Mouse (Mus musculus): Measurements from ENCODE around the gene Olfr1361. TPM values are rescaled to one million over a fixed set of nuclear protein-coding genes. Genes with fewer than 3 reads are reported as not detected.

Olfr1361 gene
- not detected in 2 replicates for polyA plus RNA-seq (2015; fragmentation: Nextera tagmentation; extraction: Ambion mirVana)

DNA sequence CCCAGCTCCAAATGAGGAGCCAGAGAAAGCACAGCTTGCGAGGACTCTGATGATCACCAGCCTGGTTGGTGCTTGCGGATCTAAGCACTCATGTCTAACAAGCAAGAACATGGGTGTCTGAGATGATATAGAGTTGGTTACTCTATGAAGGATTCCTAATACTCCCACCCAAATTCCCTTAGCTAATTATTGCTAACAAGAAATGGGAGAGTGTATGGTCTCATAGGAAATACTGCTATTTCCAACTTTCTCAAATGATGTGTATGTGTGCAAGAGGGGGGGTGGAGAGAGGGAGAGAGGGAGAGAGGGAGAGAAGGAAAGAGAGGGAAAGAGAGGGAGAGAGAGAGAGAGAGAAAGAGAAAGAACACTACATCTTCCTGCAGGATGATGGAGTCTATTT lies at the start of gene Olfr1361:
Gene Olfr1361 (minus strand): TSS at position 101 of the 400 bp plus-strand sequence.
- H3K4me2 ChIP-seq (ENCODE audit: low read length): no peak within 1 kb of the TSS
- no peaks in the 10 kb centered on the region for H3K4me1 ChIP-seq (replicated peaks; ENCODE audit: control insufficient read depth, insufficient read depth, low read length)
- H3K9ac ChIP-seq (replicated peaks; ENCODE audit: low read depth, low read length): no peak within 1 kb of the TSS
- no peaks in the 10 kb centered on the region for H3K9me3 ChIP-seq (ENCODE audit: control insufficient read depth, low read length)
- H3K27me3 ChIP-seq (replicated peaks; ENCODE audit: control insufficient read depth, insufficient read depth, low read length): no peaks in the 10 kb centered on the region
- no peak within 1 kb of the TSS for H3K27ac ChIP-seq (ENCODE audit: low read length)
- ATAC-seq: no peak
- no peak within 1 kb of the TSS for H3K4me3 ChIP-seq (replicated peaks; ENCODE audit: low read length)
- WGBS: 80% methylated on average over 2 of the region's 2 CpGs
- H3K36me3 ChIP-seq (ENCODE audit: control insufficient read depth, insufficient read depth): no peaks in the 10 kb centered on the region

DNA sequence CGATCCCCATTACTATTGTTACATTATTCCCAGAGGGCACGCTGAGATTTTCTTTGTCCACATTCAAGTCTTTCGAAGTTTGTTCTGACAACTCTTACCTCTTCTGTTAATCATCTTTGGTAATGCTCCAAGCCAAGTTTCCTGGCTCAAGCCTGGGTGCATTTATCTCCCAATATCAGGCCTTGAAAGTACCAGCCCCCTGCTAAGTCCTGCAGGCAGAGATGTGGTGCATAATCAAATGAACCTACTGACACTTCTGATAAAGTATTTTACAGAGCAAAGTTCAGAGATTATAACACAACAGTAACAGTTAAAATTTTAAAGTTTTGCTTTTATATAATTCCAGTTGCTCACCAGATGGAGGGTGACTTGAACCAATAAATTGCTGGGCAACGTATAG lies 48.5 kb upstream of the Olfr1361 start:
- Histone ChIP-seq H3K4me1 (replicated peaks; ENCODE audit: control insufficient read depth, insufficient read depth, low read length) (peaks cover 11% of the 10 kb centered on the region), H3K4me2 (ENCODE audit: low read length) (peak overlapping the region; percentile 72), H3K9me3 (ENCODE audit: control insufficient read depth, low read length) (no peaks in the 10 kb centered on the region), H3K36me3 (ENCODE audit: control insufficient read depth, insufficient read depth) (no peaks in the 10 kb centered on the region), H3K27ac (ENCODE audit: low read length) (no peak overlapping the region), H3K9ac (replicated peaks; ENCODE audit: low read depth, low read length) (no peak overlapping the region), H3K27me3 (replicated peaks; ENCODE audit: control insufficient read depth, insufficient read depth, low read length) (no peaks in the 10 kb centered on the region), H3K4me3 (replicated peaks; ENCODE audit: low read length) (peak overlapping the region; percentile 50)
- 17% methylated on average over 4 of the region's 4 CpGs for WGBS
- no peak for ATAC-seq

DNA sequence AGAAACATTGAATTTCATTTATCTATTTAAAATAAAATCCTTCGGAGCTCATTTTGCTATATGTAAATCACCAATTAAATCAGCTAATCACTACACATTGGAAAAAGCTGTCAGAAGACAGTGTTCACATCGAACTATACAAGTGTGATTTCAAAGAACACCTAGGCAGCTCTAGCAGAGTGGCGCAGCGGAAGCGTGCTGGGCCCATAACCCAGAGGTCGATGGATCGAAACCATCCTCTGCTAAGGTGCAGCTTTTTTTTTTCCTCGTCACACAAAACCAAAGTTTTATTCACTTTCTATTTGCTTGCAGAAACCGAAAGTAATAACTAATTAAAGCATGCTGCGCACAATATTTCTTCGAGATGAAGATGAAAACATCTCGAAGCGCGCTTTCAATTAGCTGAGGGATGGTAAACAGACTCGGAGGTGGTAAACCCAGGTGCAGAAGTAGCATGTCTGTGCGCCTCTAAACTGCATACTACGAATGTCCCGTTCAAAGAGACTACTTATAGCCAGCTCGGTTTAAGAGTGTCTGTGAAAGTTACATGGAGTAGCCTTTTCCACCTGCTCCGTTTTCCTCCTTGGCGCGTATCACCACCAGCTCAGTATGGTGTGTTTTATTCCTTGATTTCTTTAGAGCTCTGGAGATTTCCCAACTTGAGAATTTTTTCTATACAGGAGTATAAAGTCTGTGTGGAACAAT lies 47.8 kb upstream of the Olfr1361 start:
- H3K4me2 ChIP-seq (ENCODE audit: low read length): peak overlapping the region; percentile 72
- ATAC-seq: peak; percentile 85
- H3K36me3 ChIP-seq (ENCODE audit: control insufficient read depth, insufficient read depth): no peaks in the 10 kb centered on the region
- H3K27me3 ChIP-seq (replicated peaks; ENCODE audit: control insufficient read depth, insufficient read depth, low read length): no peaks in the 10 kb centered on the region
- H3K4me1 ChIP-seq (replicated peaks; ENCODE audit: control insufficient read depth, insufficient read depth, low read length): peaks cover 11% of the 10 kb centered on the region
- WGBS: 2% methylated on average over 22 of the region's 22 CpGs
- H3K27ac ChIP-seq (ENCODE audit: low read length): no peak overlapping the region
- peak overlapping the region; percentile 50 for H3K4me3 ChIP-seq (replicated peaks; ENCODE audit: low read length)
- H3K9ac ChIP-seq (replicated peaks; ENCODE audit: low read depth, low read length): peak overlapping the region; percentile 41
- no peaks in the 10 kb centered on the region for H3K9me3 ChIP-seq (ENCODE audit: control insufficient read depth, low read length)

DNA sequence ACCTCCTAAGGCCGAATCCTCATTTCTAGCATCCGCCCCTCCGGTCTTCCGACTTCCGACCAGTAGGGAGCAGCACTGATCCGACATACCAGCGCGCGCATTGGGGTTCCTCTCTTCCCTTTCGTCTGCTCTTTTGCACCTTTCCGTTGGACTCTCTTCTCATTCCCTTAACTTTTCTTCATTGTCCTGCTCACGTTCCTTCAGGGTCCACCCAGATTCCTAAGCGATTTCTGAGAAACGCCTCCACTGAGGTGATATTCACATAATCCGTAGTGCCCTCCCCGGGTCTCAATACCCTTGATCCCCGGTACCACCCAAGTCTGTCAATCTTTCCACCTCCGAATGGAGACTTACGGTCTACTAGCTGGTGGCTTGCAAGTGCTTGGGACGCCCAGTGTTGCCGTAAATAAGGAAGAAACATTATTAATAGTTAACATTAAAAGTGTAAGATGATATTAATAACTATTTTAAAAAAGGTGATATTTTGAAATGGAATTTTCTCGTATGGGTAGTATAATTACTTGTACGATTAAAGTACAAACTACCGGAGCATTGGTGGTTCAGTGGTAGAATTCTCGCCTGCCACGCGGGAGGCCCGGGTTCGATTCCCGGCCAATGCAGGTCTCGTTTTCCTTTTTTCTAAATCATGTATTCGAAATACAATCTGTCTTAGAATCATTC lies 47.0 kb upstream of the Olfr1361 start:
- Histone ChIP-seq H3K4me2 (ENCODE audit: low read length) (peak overlapping the region; percentile 50), H3K27me3 (replicated peaks; ENCODE audit: control insufficient read depth, insufficient read depth, low read length) (no peaks in the 10 kb centered on the region), H3K27ac (ENCODE audit: low read length) (peak overlapping the region; percentile 84), H3K4me1 (replicated peaks; ENCODE audit: control insufficient read depth, insufficient read depth, low read length) (peaks cover 7% of the 10 kb centered on the region), H3K4me3 (replicated peaks; ENCODE audit: low read length) (peak overlapping the region; percentile 78), H3K36me3 (ENCODE audit: control insufficient read depth, insufficient read depth) (no peaks in the 10 kb centered on the region), H3K9ac (replicated peaks; ENCODE audit: low read depth, low read length) (peak overlapping the region; percentile 58), H3K9me3 (ENCODE audit: control insufficient read depth, low read length) (no peaks in the 10 kb centered on the region)
- ATAC-seq: peak; percentile 85
- WGBS: under 1% methylated on average over 32 of the region's 32 CpGs

DNA sequence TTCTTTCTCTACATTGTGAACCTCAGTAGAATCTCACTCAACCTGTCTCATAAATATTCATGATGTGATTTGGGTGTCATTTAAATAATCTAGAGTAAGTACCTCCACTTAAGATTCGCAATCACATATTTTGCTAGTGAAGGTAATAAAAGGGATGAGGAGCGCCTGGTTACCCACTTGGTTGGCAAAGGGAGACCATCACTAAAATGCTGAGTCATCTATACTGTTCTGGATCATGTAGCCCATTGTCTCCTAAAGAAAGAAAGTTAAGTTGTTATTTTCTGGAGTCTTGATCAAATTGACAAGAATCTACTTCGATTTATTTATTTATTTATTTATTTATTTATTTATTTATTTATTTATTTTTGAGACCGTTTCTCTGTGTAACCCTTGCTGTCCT lies 43.5 kb upstream of the Olfr1361 start:
- no peak overlapping the region for H3K9ac ChIP-seq (replicated peaks; ENCODE audit: low read depth, low read length)
- H3K27me3 ChIP-seq (replicated peaks; ENCODE audit: control insufficient read depth, insufficient read depth, low read length): no peaks in the 10 kb centered on the region
- 77% methylated on average over 4 of the region's 4 CpGs for WGBS
- ATAC-seq: no peak
- no peak overlapping the region for H3K27ac ChIP-seq (ENCODE audit: low read length)
- H3K36me3 ChIP-seq (ENCODE audit: control insufficient read depth, insufficient read depth): no peaks in the 10 kb centered on the region
- no peak overlapping the region for H3K4me2 ChIP-seq (ENCODE audit: low read length)
- no peak overlapping the region for H3K4me3 ChIP-seq (replicated peaks; ENCODE audit: low read length)
- H3K4me1 ChIP-seq (replicated peaks; ENCODE audit: control insufficient read depth, insufficient read depth, low read length): 0 out of 2 replicates have a peak, but pooled peaks cover 3% of the 10 kb centered on the region
- no peaks in the 10 kb centered on the region for H3K9me3 ChIP-seq (ENCODE audit: control insufficient read depth, low read length)

DNA sequence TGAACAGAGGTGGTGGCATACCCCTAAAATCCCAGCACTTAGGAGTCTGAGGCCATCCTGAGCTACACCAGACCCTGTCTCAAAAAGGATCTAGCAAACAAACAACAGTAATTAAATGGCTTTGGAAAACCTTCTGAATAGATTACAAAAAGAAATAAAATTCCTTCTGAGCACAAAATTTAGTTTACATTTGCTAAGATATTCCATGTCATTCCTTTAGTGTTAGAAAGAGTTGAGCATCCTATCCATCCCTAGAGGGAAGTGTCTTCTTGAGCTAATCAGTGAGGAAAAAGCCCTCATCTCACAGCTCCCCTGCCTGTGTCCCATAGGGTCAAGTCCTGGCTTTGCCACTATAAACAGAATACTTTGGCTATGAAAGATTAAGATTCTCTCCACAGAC lies 34.6 kb upstream of the Olfr1361 start, which contains the start of gene Olfr1359:
Gene Olfr1359 (plus strand): TSS at position 301 of the 400 bp plus-strand sequence.
- Histone ChIP-seq H3K9me3 (ENCODE audit: control insufficient read depth, low read length) (no peaks in the 10 kb centered on the region), H3K27ac (ENCODE audit: low read length) (no peak within 1 kb of the TSS), H3K27me3 (replicated peaks; ENCODE audit: control insufficient read depth, insufficient read depth, low read length) (no peaks in the 10 kb centered on the region), H3K9ac (replicated peaks; ENCODE audit: low read depth, low read length) (no peak within 1 kb of the TSS), H3K4me1 (replicated peaks; ENCODE audit: control insufficient read depth, insufficient read depth, low read length) (no peaks in the 10 kb centered on the region), H3K36me3 (ENCODE audit: control insufficient read depth, insufficient read depth) (no peaks in the 10 kb centered on the region), H3K4me3 (replicated peaks; ENCODE audit: low read length) (no peak within 1 kb of the TSS), H3K4me2 (ENCODE audit: low read length) (no peak within 1 kb of the TSS)
- no peak for ATAC-seq

DNA sequence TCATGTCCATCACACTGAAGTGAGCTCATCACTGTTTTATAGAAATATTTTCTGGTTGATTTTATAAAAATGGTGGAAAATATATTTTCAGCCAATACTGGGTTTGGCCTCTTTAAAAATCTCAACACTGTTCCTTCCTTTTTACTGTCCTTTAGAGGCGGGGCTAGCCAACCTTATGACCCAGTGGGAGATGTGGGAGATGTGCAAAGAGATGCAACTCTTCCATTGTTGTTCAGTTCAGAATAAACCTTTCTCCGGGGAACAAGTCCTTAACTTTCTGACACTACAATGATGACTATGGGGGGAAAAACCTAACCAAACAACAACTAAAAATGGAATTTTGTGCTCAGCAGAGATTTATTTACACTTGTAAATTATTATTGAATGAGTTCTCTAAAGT lies 14.1 kb upstream of the Olfr1361 start, which contains the start of gene Olfr1360:
Gene Olfr1360 (minus strand): TSS at position 101 of the 400 bp plus-strand sequence.
- no peaks in the 10 kb centered on the region for H3K27me3 ChIP-seq (replicated peaks; ENCODE audit: control insufficient read depth, insufficient read depth, low read length)
- no peak within 1 kb of the TSS for H3K4me3 ChIP-seq (replicated peaks; ENCODE audit: low read length)
- H3K36me3 ChIP-seq (ENCODE audit: control insufficient read depth, insufficient read depth): no peaks in the 10 kb centered on the region
- H3K4me1 ChIP-seq (replicated peaks; ENCODE audit: control insufficient read depth, insufficient read depth, low read length): no peaks in the 10 kb centered on the region
- no peaks in the 10 kb centered on the region for H3K9me3 ChIP-seq (ENCODE audit: control insufficient read depth, low read length)
- 85% methylated on average over 2 of the region's 2 CpGs for WGBS
- no peak within 1 kb of the TSS for H3K27ac ChIP-seq (ENCODE audit: low read length)
- ATAC-seq: no peak
- no peak within 1 kb of the TSS for H3K4me2 ChIP-seq (ENCODE audit: low read length)
- H3K9ac ChIP-seq (replicated peaks; ENCODE audit: low read depth, low read length): no peak within 1 kb of the TSS

DNA sequence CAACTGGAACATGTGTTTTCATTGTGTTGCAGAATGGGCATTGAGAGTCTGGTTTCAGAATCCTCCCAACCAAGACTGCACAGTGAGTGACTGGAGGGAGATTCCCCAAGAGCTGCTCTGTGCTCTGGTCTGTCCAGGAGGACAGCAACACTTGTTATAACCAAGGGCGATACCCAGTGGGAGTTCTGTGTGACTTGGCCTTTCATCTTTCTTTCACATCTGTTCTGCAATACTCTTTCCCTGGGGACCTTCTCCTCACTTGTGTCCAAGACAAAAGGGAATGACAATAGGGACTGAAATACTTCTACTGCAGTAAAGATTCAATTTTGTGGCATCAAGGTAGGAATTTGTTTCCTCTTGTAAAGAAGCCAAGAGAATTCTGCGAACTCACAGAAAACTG lies 20.8 kb downstream of the Olfr1361 start, which contains the start of gene Olfr11:
Gene Olfr11 (minus strand): TSS at position 101 of the 400 bp plus-strand sequence.
- 88% methylated on average over 2 of the region's 2 CpGs for WGBS

DNA sequence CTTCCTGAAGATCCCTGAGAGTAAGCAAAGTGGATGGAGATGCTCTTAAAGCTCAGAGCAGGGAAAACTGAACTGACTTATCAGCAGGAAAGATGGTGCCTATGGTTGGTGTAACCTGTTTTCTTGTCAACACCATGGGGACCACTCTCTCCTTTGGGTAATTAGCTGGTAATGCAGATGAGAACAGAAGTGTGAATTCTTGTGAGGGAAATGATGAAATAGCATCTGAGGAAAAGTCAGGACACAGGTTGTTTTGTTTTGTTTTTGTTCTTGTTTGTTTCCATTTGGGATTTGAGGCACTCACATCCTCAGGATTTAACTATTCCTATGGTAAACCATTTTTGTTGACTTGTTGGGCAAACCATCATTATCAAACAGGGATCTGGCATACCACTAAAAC lies 49.3 kb downstream of the Olfr1361 start, which contains the start of gene Olfr1362:
Gene Olfr1362 (minus strand): TSS at position 101 of the 400 bp plus-strand sequence.
- Histone ChIP-seq H3K36me3 (ENCODE audit: control insufficient read depth, insufficient read depth) (no peaks in the 10 kb centered on the region), H3K4me1 (replicated peaks; ENCODE audit: control insufficient read depth, insufficient read depth, low read length) (no peaks in the 10 kb centered on the region), H3K4me2 (ENCODE audit: low read length) (no peak within 1 kb of the TSS), H3K27me3 (replicated peaks; ENCODE audit: control insufficient read depth, insufficient read depth, low read length) (no peaks in the 10 kb centered on the region), H3K9ac (replicated peaks; ENCODE audit: low read depth, low read length) (no peak within 1 kb of the TSS), H3K4me3 (replicated peaks; ENCODE audit: low read length) (no peak within 1 kb of the TSS), H3K9me3 (ENCODE audit: control insufficient read depth, low read length) (no peaks in the 10 kb centered on the region), H3K27ac (ENCODE audit: low read length) (no peak within 1 kb of the TSS)
- no peak for ATAC-seq

More for the DNA sequence above, 20.8 kb downstream of the Olfr1361 start, which contains the start of gene Olfr11:
- H3K4me1 ChIP-seq (replicated peaks; ENCODE audit: control insufficient read depth, insufficient read depth, low read length): no peaks in the 10 kb centered on the region
- no peak for ATAC-seq
- no peak within 1 kb of the TSS for H3K27ac ChIP-seq (ENCODE audit: low read length)
- H3K4me2 ChIP-seq (ENCODE audit: low read length): no peak within 1 kb of the TSS
- H3K9me3 ChIP-seq (ENCODE audit: control insufficient read depth, low read length): no peaks in the 10 kb centered on the region
- no peaks in the 10 kb centered on the region for H3K27me3 ChIP-seq (replicated peaks; ENCODE audit: control insufficient read depth, insufficient read depth, low read length)
- H3K9ac ChIP-seq (replicated peaks; ENCODE audit: low read depth, low read length): no peak within 1 kb of the TSS
- H3K4me3 ChIP-seq (replicated peaks; ENCODE audit: low read length): no peak within 1 kb of the TSS
- no peaks in the 10 kb centered on the region for H3K36me3 ChIP-seq (ENCODE audit: control insufficient read depth, insufficient read depth)

Data from forebrain, embryonic 16.5 days (tissue).